Mouse (Mus musculus): ENCODE results near the gene Akap6. TPM values are rescaled to one million over a fixed set of nuclear protein-coding genes. Genes with fewer than 3 reads are reported as not detected.

The Akap6 gene
- polyA plus RNA-seq, 1 experiment from 2014 or later: 0.11 TPM

DNA sequence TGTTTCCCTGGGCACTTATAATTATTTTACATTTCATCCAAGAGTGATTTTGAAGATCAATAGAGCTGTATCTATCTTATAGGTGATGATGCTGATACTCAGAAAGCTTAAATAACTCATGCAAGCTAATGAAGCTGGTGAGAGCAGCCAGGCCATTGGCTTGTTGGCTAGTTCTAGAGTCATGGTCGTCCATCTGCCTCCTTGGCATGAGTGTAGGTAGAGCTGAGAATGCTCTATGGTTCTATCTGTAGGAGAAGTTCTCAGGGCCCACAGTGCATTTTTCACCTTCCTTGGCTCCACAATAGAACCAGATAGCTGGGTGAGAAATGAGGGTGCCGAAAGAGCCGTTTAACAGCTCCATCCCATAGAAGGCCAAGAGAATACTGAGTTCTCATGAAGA lies 438.1 kb downstream of the Akap6 start:
- DNase-seq (ENCODE audit: low spot score): no peak
- no peak for TF ChIP-seq CTCF (IDR thresholded peaks at IDR 0.05; ENCODE audit: low read depth)
- Histone ChIP-seq H3K27me3 (ENCODE audit: insufficient read depth, low read length) (no peaks in the 10 kb centered on the region), H3K27ac (no peak overlapping the region), H3K9ac (ENCODE audit: low read depth, low read length) (no peak overlapping the region), H3K4me3 (replicated peaks; ENCODE audit: low read depth, low read length) (no peak overlapping the region), H3K36me3 (ENCODE audit: insufficient read depth, low read length) (no peaks in the 10 kb centered on the region), H3K4me1 (replicated peaks; ENCODE audit: insufficient read depth, low read length) (no peaks in the 10 kb centered on the region), H3K9me3 (replicated peaks; ENCODE audit: low read length) (no peaks in the 10 kb centered on the region), H3K4me2 (ENCODE audit: low read length) (no peak overlapping the region)
- ATAC-seq (replicated peaks; ENCODE audit: low FRiP score, low read depth): no peak
- 81% methylated on average over 3 of the region's 3 CpGs for WGBS

DNA sequence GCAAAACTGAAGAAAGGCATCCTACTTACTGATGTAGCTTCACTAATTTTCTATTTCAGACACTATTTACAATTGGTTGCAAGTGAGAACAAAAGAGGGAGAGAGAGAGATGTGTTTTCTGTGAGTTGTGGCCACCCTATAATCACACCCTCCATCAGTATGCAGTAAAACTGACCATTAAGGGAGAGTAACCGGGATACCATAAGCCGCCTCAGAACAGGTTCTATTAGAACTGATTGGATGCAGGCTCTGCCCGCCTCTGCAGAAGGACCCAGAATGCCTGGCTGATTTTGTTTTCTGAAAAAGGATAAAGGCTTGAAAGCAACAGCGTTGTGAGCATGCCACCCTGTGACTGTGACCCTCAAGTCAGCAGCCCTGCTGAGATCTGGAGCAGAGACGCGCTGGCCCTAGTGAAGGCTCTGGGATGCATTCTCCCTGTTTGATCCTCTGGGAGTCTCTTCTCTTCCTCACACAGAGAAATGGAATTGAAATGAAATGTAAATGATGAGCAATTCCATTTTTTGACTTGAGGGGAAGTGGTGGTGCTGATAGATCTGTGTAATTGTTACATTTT lies 445.0 kb downstream of the Akap6 start:
- H3K9ac ChIP-seq (ENCODE audit: low read depth, low read length): no peak overlapping the region
- no peak overlapping the region for H3K27ac ChIP-seq
- H3K9me3 ChIP-seq (replicated peaks; ENCODE audit: low read length): no peaks in the 10 kb centered on the region
- H3K4me3 ChIP-seq (replicated peaks; ENCODE audit: low read depth, low read length): no peak overlapping the region
- H3K4me1 ChIP-seq (replicated peaks; ENCODE audit: insufficient read depth, low read length): no peaks in the 10 kb centered on the region
- DNase-seq (ENCODE audit: low spot score): no peak
- 58% methylated on average over 6 of the region's 6 CpGs for WGBS
- no peaks in the 10 kb centered on the region for H3K27me3 ChIP-seq (ENCODE audit: insufficient read depth, low read length)
- no peak for TF ChIP-seq CTCF (IDR thresholded peaks at IDR 0.05; ENCODE audit: low read depth)
- H3K36me3 ChIP-seq (ENCODE audit: insufficient read depth, low read length): no peaks in the 10 kb centered on the region
- no peak overlapping the region for H3K4me2 ChIP-seq (ENCODE audit: low read length)
- ATAC-seq (replicated peaks; ENCODE audit: low FRiP score, low read depth): no peak

- WGBS: 94% methylated on average over 10 of the region's 10 CpGs
- no peaks in the 10 kb centered on the region for H3K4me1 ChIP-seq (replicated peaks; ENCODE audit: insufficient read depth, low read length)
- ATAC-seq (replicated peaks; ENCODE audit: low FRiP score, low read depth): no peak
Observed at GRCm38 (mm10) chr12:53144760-53145159, 445.6 kb downstream of the Akap6 start.

DNA sequence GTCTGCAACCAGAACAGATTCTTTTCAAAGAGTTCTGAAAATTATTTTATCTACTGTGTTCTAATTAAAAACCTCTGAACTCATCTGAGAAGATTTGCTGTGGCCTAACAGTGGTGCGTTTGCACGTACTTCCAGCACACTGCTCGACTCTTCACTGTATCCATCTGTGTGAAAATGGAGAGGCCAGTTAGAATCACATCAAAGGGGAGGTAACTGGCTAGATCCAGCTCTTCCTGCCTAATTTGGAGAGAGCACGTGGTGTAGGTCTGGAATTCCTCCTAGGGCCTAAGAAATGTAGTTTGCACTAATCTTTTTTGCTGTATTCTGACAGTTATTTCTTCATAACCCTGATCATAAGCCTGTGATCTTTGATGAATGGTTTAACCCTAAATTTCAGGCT lies 446.3 kb downstream of the Akap6 start:
- no peaks in the 10 kb centered on the region for H3K27me3 ChIP-seq (ENCODE audit: insufficient read depth, low read length)
- no peaks in the 10 kb centered on the region for H3K36me3 ChIP-seq (ENCODE audit: insufficient read depth, low read length)
- no peak overlapping the region for H3K4me2 ChIP-seq (ENCODE audit: low read length)
- TF ChIP-seq CTCF (IDR thresholded peaks at IDR 0.05; ENCODE audit: low read depth): no peak
- no peak overlapping the region for H3K27ac ChIP-seq
- no peaks in the 10 kb centered on the region for H3K4me1 ChIP-seq (replicated peaks; ENCODE audit: insufficient read depth, low read length)
- DNase-seq (ENCODE audit: low spot score) (no peak), ATAC-seq (replicated peaks; ENCODE audit: low FRiP score, low read depth) (no peak)
- no peak overlapping the region for H3K4me3 ChIP-seq (replicated peaks; ENCODE audit: low read depth, low read length)
- 43% methylated on average over 4 of the region's 4 CpGs for WGBS
- H3K9me3 ChIP-seq (replicated peaks; ENCODE audit: low read length): no peaks in the 10 kb centered on the region
- no peak overlapping the region for H3K9ac ChIP-seq (ENCODE audit: low read depth, low read length)

More at GRCm38 (mm10) chr12:53144760-53145159, 445.6 kb downstream of the Akap6 start:
- DNase-seq (ENCODE audit: low spot score): no peak
- H3K36me3 ChIP-seq (ENCODE audit: insufficient read depth, low read length): no peaks in the 10 kb centered on the region
- no peak overlapping the region for H3K27ac ChIP-seq
- no peak overlapping the region for H3K4me2 ChIP-seq (ENCODE audit: low read length)
- TF ChIP-seq CTCF (IDR thresholded peaks at IDR 0.05; ENCODE audit: low read depth): no peak
- no peak overlapping the region for H3K4me3 ChIP-seq (replicated peaks; ENCODE audit: low read depth, low read length)
- H3K27me3 ChIP-seq (ENCODE audit: insufficient read depth, low read length): no peaks in the 10 kb centered on the region
- no peaks in the 10 kb centered on the region for H3K9me3 ChIP-seq (replicated peaks; ENCODE audit: low read length)
- H3K9ac ChIP-seq (ENCODE audit: low read depth, low read length): no peak overlapping the region

DNA sequence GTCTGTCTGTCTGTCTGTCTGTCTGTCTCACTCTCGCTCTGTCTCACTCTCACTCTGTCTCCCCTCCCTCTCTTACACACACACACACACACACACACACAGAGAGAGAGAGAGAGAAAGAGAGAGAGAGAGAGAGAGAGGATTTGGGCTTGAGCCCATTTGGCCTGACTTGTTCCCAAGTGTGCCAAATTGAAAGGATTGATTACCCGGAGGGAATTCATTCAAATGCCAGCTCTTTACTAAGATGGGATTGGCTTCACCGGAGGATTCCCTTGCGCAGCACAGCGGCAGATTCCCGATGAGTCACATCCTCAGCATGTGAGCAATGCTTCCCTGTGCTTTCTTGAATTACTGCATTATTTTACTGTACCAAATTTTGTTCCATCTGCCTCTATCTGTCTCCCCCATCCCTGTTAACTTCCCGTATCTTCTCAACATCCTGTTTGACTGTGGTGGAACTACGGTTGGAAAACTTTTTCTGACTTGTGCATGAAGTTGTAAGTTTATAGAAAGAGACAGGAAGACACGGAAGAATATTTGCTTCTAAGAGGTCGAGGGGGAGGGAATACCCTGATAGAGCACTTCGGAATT lies 447.4 kb downstream of the Akap6 start:
- H3K4me2 ChIP-seq (ENCODE audit: low read length): no peak overlapping the region
- no peaks in the 10 kb centered on the region for H3K27me3 ChIP-seq (ENCODE audit: insufficient read depth, low read length)
- ATAC-seq (replicated peaks; ENCODE audit: low FRiP score, low read depth): no peak
- DNase-seq (ENCODE audit: low spot score): no peak
- H3K4me3 ChIP-seq (replicated peaks; ENCODE audit: low read depth, low read length): no peak overlapping the region
- H3K27ac ChIP-seq: no peak overlapping the region
- H3K9ac ChIP-seq (ENCODE audit: low read depth, low read length): no peak overlapping the region
- WGBS: 61% methylated on average over 11 of the region's 11 CpGs
- no peaks in the 10 kb centered on the region for H3K36me3 ChIP-seq (ENCODE audit: insufficient read depth, low read length)
- no peaks in the 10 kb centered on the region for H3K4me1 ChIP-seq (replicated peaks; ENCODE audit: insufficient read depth, low read length)
- H3K9me3 ChIP-seq (replicated peaks; ENCODE audit: low read length): no peaks in the 10 kb centered on the region
- TF ChIP-seq CTCF (IDR thresholded peaks at IDR 0.05; ENCODE audit: low read depth): no peak

DNA sequence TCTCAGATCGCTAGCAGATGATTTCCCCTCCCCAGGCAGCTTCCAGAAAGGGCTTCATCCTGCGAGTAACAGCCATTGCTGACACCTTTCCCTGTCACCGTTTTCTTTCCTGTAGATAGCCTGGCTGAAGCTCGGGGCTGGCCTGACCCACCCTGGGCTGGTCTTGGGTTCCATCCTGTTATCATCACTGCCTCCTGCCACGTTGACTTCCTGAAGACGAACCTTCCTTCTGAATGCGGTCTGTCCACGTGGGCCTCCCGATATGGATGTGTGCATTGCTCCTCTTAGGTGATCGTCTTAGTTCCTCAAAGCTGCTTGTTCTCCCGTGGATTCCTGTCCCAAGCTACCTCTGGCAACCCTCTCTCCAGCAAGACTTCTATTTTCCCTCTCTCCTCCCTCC lies 448.5 kb downstream of the Akap6 start:
- DNase-seq (ENCODE audit: low spot score): no peak
- H3K4me1 ChIP-seq (replicated peaks; ENCODE audit: insufficient read depth, low read length): no peaks in the 10 kb centered on the region
- no peaks in the 10 kb centered on the region for H3K27me3 ChIP-seq (ENCODE audit: insufficient read depth, low read length)
- H3K4me3 ChIP-seq (replicated peaks; ENCODE audit: low read depth, low read length): no peak overlapping the region
- no peaks in the 10 kb centered on the region for H3K9me3 ChIP-seq (replicated peaks; ENCODE audit: low read length)
- H3K4me2 ChIP-seq (ENCODE audit: low read length): no peak overlapping the region
- 74% methylated on average over 11 of the region's 11 CpGs for WGBS
- H3K27ac ChIP-seq: no peak overlapping the region
- H3K9ac ChIP-seq (ENCODE audit: low read depth, low read length): no peak overlapping the region
- no peak for ATAC-seq (replicated peaks; ENCODE audit: low FRiP score, low read depth)
- H3K36me3 ChIP-seq (ENCODE audit: insufficient read depth, low read length): no peaks in the 10 kb centered on the region
- no peak for TF ChIP-seq CTCF (IDR thresholded peaks at IDR 0.05; ENCODE audit: low read depth)
